Mouse (Mus musculus) hindbrain, embryonic 13.5 days (tissue): ENCODE measurements around the gene Tmem178b. TPM values are rescaled to one million over a fixed set of nuclear protein-coding genes. Genes with fewer than 3 reads are reported as not detected.

Source experiments
- ATAC-seq: fragments of 200-750 bp; cut with Nextera tagmentation; 2 replicates; pipeline ENCODE4 v1.8.0; 2017; ENCODE audit warnings: moderate TSS enrichment; ENCODE audit not compliant: low FRiP score
- H3K27ac ChIP-seq: fragments of 300-500 bp; sonication (generic); 2 replicates; pipeline ENCODE4 v1.5.1; 2015; ENCODE audit warnings: inconsistent platforms, mild to moderate bottlenecking, moderate library complexity
- H3K27me3 ChIP-seq: fragments of 300-500 bp; sonication (generic); 2 replicates; pipeline ENCODE4 v1.6.1; 2015; ENCODE audit warnings: mild to moderate bottlenecking, inconsistent platforms
- H3K36me3 ChIP-seq: fragments of 300-500 bp; sonication (generic); 2 replicates; pipeline ENCODE4 v1.6.1; 2015; ENCODE audit warnings: mild to moderate bottlenecking, inconsistent platforms
- H3K4me1 ChIP-seq: fragments of 300-500 bp; sonication (generic); replicated peaks from 2 replicates; pipeline ENCODE4 v1.6.1; 2015; ENCODE audit warnings: inconsistent platforms
- H3K4me2 ChIP-seq: fragments of 300-500 bp; sonication (generic); 2 replicates; pipeline ENCODE4 v1.6.1; 2015; ENCODE audit warnings: inconsistent platforms, mild to moderate bottlenecking, moderate library complexity
- H3K4me3 ChIP-seq: fragments of 300-500 bp; sonication (generic); 2 replicates; pipeline ENCODE4 v1.5.1; 2015; ENCODE audit warnings: mild to moderate bottlenecking, inconsistent platforms
- H3K9ac ChIP-seq: fragments of 300-500 bp; sonication (generic); 2 replicates; pipeline ENCODE4 v1.6.1; 2015; ENCODE audit warnings: mild to moderate bottlenecking, inconsistent platforms
- H3K9me3 ChIP-seq: fragments of 300-500 bp; sonication (generic); 2 replicates; pipeline ENCODE4 v1.6.1; 2016; ENCODE audit warnings: inconsistent platforms
- WGBS: fragments of 180-500 bp; shearing (Covaris S2); methylation state at CpG from one replicate; pipeline ENCODE4 v1.1.7; 2015; 5-methylcytosine and 5-hydroxymethylcytosine counted together
- polyA plus RNA-seq: library from polyadenylated mRNA; unstranded; fragments of >200 nt; fragmentation: Nextera tagmentation; extraction: Ambion mirVana; gene quantifications from 2 replicates; pipeline ENCODE4 v1.2.1, GENCODE M21; 2015

The Tmem178b gene
- polyA plus RNA-seq, 1 experiment from 2014 or later: 31.9 TPM

GRCm38 (mm10) chr6:40116225-40116624 lies 243.2 kb downstream of the Tmem178b start:
- 60% methylated on average over 3 of the region's 3 CpGs for WGBS
- no peaks in the 10 kb centered on the region for H3K36me3 ChIP-seq

GRCm38 (mm10) chr6:40120176-40120575 lies 247.1 kb downstream of the Tmem178b start:
- no peak overlapping the region for H3K27ac ChIP-seq
- WGBS: 86% methylated on average over 2 of the region's 2 CpGs
- H3K36me3 ChIP-seq: no peaks in the 10 kb centered on the region
- no peaks in the 10 kb centered on the region for H3K9me3 ChIP-seq
- no peak overlapping the region for H3K4me3 ChIP-seq
- no peaks in the 10 kb centered on the region for H3K27me3 ChIP-seq
- H3K4me1 ChIP-seq: peaks cover 31% of the 10 kb centered on the region
- ATAC-seq: no peak
- H3K4me2 ChIP-seq: no peak overlapping the region
- H3K9ac ChIP-seq: no peak overlapping the region

More at GRCm38 (mm10) chr6:40116225-40116624, 243.2 kb downstream of the Tmem178b start:
- no peak for ATAC-seq
- H3K9ac ChIP-seq: no peak overlapping the region
- H3K27me3 ChIP-seq: no peaks in the 10 kb centered on the region
- H3K4me2 ChIP-seq: no peak overlapping the region
- no peaks in the 10 kb centered on the region for H3K9me3 ChIP-seq
- H3K4me1 ChIP-seq: peaks cover 34% of the 10 kb centered on the region
- H3K4me3 ChIP-seq: no peak overlapping the region
- H3K27ac ChIP-seq: peak overlapping the region; percentile 35; the same call in 1 of the 2 replicates

GRCm38 (mm10) chr6:40121494-40121893 lies 248.4 kb downstream of the Tmem178b start:
- H3K27ac ChIP-seq: no peak overlapping the region
- no peak overlapping the region for H3K4me2 ChIP-seq
- no peaks in the 10 kb centered on the region for H3K27me3 ChIP-seq
- H3K9me3 ChIP-seq: no peaks in the 10 kb centered on the region
- H3K4me3 ChIP-seq: no peak overlapping the region
- ATAC-seq: no peak
- WGBS: 46% methylated on average over 4 of the region's 4 CpGs
- H3K4me1 ChIP-seq: peaks cover 20% of the 10 kb centered on the region
- H3K9ac ChIP-seq: no peak overlapping the region
- H3K36me3 ChIP-seq: no peaks in the 10 kb centered on the region

GRCm38 (mm10) chr6:40123070-40123690 lies 250.1 kb downstream of the Tmem178b start:
- H3K27ac ChIP-seq: no peak overlapping the region
- no peak for ATAC-seq
- no peak overlapping the region for H3K4me3 ChIP-seq
- H3K4me2 ChIP-seq: no peak overlapping the region
- no peaks in the 10 kb centered on the region for H3K36me3 ChIP-seq
- H3K27me3 ChIP-seq: no peaks in the 10 kb centered on the region
- no peaks in the 10 kb centered on the region for H3K9me3 ChIP-seq
- WGBS: 64% methylated on average over 12 of the region's 12 CpGs
- no peak overlapping the region for H3K9ac ChIP-seq
- peaks cover 18% of the 10 kb centered on the region for H3K4me1 ChIP-seq

GRCm38 (mm10) chr6:40123960-40124359 lies 250.9 kb downstream of the Tmem178b start:
- no peak overlapping the region for H3K9ac ChIP-seq
- H3K27me3 ChIP-seq: no peaks in the 10 kb centered on the region
- H3K4me3 ChIP-seq: no peak overlapping the region
- no peak overlapping the region for H3K4me2 ChIP-seq
- no peak for ATAC-seq
- no peaks in the 10 kb centered on the region for H3K9me3 ChIP-seq
- H3K4me1 ChIP-seq: peaks cover 18% of the 10 kb centered on the region
- H3K36me3 ChIP-seq: no peaks in the 10 kb centered on the region
- no peak overlapping the region for H3K27ac ChIP-seq

GRCm38 (mm10) chr6:40128716-40129115 lies 255.6 kb downstream of the Tmem178b start:
- Histone ChIP-seq H3K4me2 (no peak overlapping the region), H3K4me1 (peaks cover 10% of the 10 kb centered on the region; the same call in 1 of the 2 replicates), H3K9ac (no peak overlapping the region), H3K27me3 (no peaks in the 10 kb centered on the region), H3K9me3 (no peaks in the 10 kb centered on the region), H3K4me3 (no peak overlapping the region), H3K36me3 (no peaks in the 10 kb centered on the region), H3K27ac (no peak overlapping the region)
- WGBS: 84% methylated on average over 6 of the region's 6 CpGs
- ATAC-seq: no peak

GRCm38 (mm10) chr6:40131936-40132335 lies 258.9 kb downstream of the Tmem178b start:
- Histone ChIP-seq H3K9me3 (no peaks in the 10 kb centered on the region), H3K4me1 (peaks cover 14% of the 10 kb centered on the region), H3K27ac (no peak overlapping the region), H3K9ac (no peak overlapping the region), H3K36me3 (no peaks in the 10 kb centered on the region), H3K4me3 (no peak overlapping the region), H3K27me3 (no peaks in the 10 kb centered on the region), H3K4me2 (no peak overlapping the region)
- no peak for ATAC-seq
- WGBS: 96% methylated on average over 1 of the region's 1 CpGs

GRCm38 (mm10) chr6:40133436-40133835 lies 260.4 kb downstream of the Tmem178b start:
- ATAC-seq: no peak
- Histone ChIP-seq H3K36me3 (no peaks in the 10 kb centered on the region), H3K4me2 (no peak overlapping the region), H3K9ac (no peak overlapping the region), H3K9me3 (no peaks in the 10 kb centered on the region), H3K4me3 (no peak overlapping the region), H3K27ac (no peak overlapping the region), H3K4me1 (peaks cover 29% of the 10 kb centered on the region), H3K27me3 (no peaks in the 10 kb centered on the region)
- WGBS: 87% methylated on average over 6 of the region's 6 CpGs

GRCm38 (mm10) chr6:40135716-40136115 lies 262.6 kb downstream of the Tmem178b start:
- WGBS: 75% methylated on average over 6 of the region's 6 CpGs
- no peaks in the 10 kb centered on the region for H3K27me3 ChIP-seq
- H3K27ac ChIP-seq: no peak overlapping the region
- no peak for ATAC-seq
- no peak overlapping the region for H3K4me3 ChIP-seq
- H3K9me3 ChIP-seq: no peaks in the 10 kb centered on the region
- no peak overlapping the region for H3K4me2 ChIP-seq
- peaks cover 35% of the 10 kb centered on the region for H3K4me1 ChIP-seq
- no peaks in the 10 kb centered on the region for H3K36me3 ChIP-seq
- H3K9ac ChIP-seq: no peak overlapping the region

GRCm38 (mm10) chr6:40137346-40137745 lies 264.3 kb downstream of the Tmem178b start:
- Histone ChIP-seq H3K4me1 (peaks cover 35% of the 10 kb centered on the region), H3K36me3 (no peaks in the 10 kb centered on the region), H3K9me3 (no peaks in the 10 kb centered on the region), H3K9ac (no peak overlapping the region), H3K4me2 (no peak overlapping the region), H3K27me3 (no peaks in the 10 kb centered on the region), H3K27ac (peak overlapping the region; percentile 86), H3K4me3 (no peak overlapping the region)
- peak; percentile 50; the same call in 1 of the 2 replicates for ATAC-seq
- WGBS: 31% methylated on average over 6 of the region's 6 CpGs

GRCm38 (mm10) chr6:40137831-40138520 lies 264.9 kb downstream of the Tmem178b start:
- Histone ChIP-seq H3K4me2 (no peak overlapping the region), H3K4me1 (peaks cover 40% of the 10 kb centered on the region), H3K9me3 (no peaks in the 10 kb centered on the region), H3K27me3 (no peaks in the 10 kb centered on the region), H3K36me3 (no peaks in the 10 kb centered on the region), H3K9ac (no peak overlapping the region), H3K4me3 (no peak overlapping the region), H3K27ac (peak overlapping the region; percentile 86)
- ATAC-seq: peak; percentile 71
- 41% methylated on average over 7 of the region's 7 CpGs for WGBS

- ATAC-seq: no peak
- no peak overlapping the region for H3K4me3 ChIP-seq
- no peaks in the 10 kb centered on the region for H3K9me3 ChIP-seq
- H3K4me1 ChIP-seq: peaks cover 27% of the 10 kb centered on the region
- no peak overlapping the region for H3K4me2 ChIP-seq
- 43% methylated on average over 5 of the region's 5 CpGs for WGBS
- H3K27me3 ChIP-seq: no peaks in the 10 kb centered on the region
- no peaks in the 10 kb centered on the region for H3K36me3 ChIP-seq
- no peak overlapping the region for H3K9ac ChIP-seq
- no peak overlapping the region for H3K27ac ChIP-seq
Measured at GRCm38 (mm10) chr6:40142582-40142981, 269.5 kb downstream of the Tmem178b start.

GRCm38 (mm10) chr6:40144371-40144770 lies 271.3 kb downstream of the Tmem178b start:
- Histone ChIP-seq H3K4me2 (no peak overlapping the region), H3K27me3 (no peaks in the 10 kb centered on the region), H3K9me3 (no peaks in the 10 kb centered on the region), H3K4me3 (no peak overlapping the region), H3K27ac (no peak overlapping the region), H3K36me3 (no peaks in the 10 kb centered on the region), H3K9ac (no peak overlapping the region), H3K4me1 (peaks cover 10% of the 10 kb centered on the region; the same call in 1 of the 2 replicates)
- 74% methylated on average over 9 of the region's 9 CpGs for WGBS
- no peak for ATAC-seq
